Mouse (Mus musculus) cerebellum, adult 11 months (tissue): ENCODE measurements around the gene Morc4.

Experiments
- DNase-seq: peaks from one replicate; pipeline ENCODE4 v3.0.0; 2022

Gene Morc4

DNA sequence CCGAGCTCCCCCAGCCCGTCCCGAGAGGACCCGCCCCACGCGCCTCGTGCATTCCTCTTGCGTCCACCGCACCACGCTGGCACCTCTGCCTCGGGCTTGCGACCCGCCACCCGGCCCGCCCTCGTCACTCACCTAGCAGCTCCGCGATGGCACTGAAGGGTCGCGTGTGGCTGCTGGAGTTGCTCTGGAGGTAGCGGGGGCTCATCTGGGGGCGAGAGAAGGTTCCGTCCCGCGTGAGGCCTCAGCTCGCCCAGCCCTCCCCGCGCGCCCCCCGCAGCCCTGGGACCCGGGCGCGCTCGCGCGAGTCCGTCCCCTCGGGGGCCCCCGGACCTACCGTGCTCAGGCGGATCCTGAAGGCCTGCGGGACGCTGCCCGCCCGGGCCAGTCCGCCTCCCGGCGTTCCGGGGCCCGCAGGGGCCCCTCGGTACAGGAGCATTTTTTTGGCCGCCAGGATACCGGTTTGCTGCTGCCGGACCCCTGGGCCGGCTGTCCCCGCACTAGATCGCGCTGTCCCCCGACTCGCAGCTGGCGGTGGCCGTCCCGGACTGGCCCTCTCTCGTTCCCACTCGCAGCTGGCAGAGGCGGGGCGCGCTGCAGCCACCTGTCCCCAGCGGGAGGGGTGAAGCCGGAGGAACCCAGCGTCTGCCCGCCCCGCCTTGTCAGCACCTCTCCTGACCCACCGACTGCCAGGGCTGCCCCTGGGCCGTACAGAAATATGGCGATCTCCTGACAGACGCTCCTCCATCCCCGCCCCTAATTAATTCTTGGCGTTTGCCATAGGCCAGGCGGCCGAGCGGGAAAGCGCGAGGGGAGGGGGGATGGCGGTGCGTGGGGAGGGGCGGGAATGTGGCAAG is at the start of gene Morc4:
Gene Morc4, minus strand, starts transcription at position 740 of the 854 bp plus-strand sequence.
- DNase-seq = peak; percentile 44

GRCm38 (mm10) chrX:139920572-139920971 is 49.1 kb upstream of the Morc4 start:
- DNase-seq = no peak

- DNase-seq = no peak
These were observed 19.9 kb upstream of the Morc4 start for GRCm38 (mm10) chrX:139891387-139891786.

DNA sequence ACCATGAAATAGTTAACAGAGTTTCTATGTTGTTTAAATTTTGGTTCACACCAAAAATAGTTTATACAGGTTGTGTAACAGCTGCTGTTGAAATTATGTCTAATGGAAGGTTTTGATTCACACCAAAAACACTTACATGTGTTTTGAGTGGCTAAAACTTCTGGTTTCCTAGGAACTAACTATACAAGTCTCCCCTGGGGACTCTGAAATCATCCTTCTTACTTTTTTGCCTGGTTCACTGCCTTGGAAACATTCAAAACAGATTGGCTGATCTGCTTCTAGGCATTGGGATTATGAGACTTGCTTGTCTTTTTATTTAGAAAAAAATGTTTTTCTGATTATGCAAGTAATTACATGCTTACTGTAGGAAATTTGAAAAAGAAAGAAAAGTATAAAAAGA is 11.7 kb upstream of the Morc4 start:
- DNase-seq = no peak

GRCm38 (mm10) chrX:139877936-139878335 is 6.5 kb upstream of the Morc4 start:
- DNase-seq = no peak

GRCm38 (mm10) chrX:139877105-139877504 is 5.6 kb upstream of the Morc4 start:
- no peak for DNase-seq

DNA sequence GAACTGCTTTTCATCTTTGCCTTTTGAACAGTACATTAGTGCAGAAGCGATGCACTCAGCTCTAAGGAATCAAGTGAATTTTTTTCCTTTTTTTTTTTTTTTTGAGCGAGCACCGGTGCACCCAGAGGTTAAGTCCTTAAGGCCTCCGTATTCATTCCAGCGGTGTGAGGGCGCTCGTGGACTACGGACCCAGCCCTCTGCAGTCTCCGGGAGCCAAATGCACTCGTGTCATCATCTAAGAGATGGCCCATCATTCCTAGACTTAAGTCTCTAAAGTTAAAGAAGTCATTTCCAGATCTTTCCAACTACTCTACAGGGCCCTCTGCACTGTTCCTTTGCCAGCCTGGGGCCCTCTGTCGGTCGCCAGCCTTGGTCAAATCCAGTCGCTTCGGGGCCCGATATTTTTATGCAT is 1.2 kb downstream of the Morc4 start:
- no peak for DNase-seq

DNA sequence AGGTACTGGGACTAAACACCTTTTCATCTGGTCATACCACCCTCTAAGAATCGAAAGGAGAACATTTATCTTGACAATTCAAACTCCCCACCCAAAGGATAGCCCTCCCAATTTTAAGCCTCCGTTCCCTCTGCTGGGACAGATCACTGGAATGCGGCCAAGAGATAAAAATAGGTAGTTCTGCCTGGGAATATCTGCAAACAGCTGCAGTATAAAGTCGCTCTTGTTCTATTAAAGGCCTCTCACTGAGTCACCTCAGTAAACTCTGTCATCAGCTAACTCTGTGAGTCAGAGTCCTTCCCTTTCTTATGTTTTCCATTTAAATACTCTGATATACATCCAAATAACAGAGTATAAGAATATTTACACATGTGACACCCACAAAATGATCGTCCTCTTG is 12.1 kb downstream of the Morc4 start:
- no peak for DNase-seq

DNA sequence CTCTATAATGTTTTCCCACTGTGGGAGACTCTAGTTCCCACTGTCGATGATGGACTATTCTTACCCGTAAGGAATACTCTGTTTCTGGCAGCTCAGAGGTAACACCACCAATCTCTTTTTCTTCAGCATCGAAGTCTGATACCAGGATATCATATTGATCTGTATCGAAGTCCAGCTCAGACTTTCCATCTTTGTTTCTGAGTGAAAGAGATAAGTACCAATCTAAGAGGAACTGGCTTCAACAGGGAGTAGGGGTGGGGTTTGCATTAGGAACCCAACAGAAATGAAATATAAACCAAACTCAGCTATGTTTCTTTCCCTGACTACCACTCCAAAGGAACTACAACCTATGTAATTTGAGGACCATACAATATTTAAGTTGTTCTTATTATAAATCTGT is 16.7 kb downstream of the Morc4 start:
- DNase-seq = no peak

GRCm38 (mm10) chrX:139841091-139841490 is 30.4 kb downstream of the Morc4 start:
- DNase-seq = no peak

DNA sequence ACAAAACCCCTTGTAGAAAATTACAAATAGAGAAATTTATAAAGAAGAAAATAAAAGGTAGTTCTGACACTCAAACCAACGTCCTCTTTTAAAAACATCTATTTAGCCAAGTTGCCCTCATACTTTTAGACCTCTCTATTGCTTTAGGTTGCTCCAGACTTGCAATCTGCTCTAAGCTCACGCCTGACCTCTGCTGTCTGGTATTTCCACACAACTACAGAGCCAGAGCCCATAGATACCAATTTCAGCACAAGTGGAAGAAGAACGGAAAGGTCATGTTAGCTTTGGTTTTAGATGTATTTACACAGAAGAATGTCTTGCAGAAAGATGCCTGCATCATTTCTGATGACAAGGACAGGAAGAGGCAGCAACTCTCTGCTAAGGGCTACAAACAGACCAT is 32.4 kb downstream of the Morc4 start:
- DNase-seq = no peak

DNA sequence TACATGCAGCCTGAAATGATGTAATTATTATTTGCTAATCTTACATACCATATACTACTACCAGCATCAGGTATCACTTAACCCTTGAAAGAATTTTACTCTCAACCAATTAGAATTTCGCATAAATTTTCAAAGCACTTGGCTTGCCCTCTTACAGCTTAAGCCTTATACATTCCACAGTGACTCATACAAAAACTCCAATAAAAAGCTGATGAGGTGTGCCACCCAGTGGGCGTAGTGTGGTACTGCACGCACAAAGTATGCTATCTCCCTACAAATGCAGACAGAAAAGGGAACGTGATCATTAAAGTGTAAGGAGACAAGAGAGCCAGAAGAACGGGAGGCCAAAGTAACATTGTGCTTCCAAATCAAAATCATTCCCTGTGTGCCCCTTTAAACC is 39.0 kb downstream of the Morc4 start:
- peak; percentile 24 for DNase-seq

- no peak for DNase-seq
These were observed 42.9 kb downstream of the Morc4 start for GRCm38 (mm10) chrX:139828363-139829092.

- DNase-seq = no peak
These were observed 44.6 kb downstream of the Morc4 start for GRCm38 (mm10) chrX:139826926-139827325.

DNA sequence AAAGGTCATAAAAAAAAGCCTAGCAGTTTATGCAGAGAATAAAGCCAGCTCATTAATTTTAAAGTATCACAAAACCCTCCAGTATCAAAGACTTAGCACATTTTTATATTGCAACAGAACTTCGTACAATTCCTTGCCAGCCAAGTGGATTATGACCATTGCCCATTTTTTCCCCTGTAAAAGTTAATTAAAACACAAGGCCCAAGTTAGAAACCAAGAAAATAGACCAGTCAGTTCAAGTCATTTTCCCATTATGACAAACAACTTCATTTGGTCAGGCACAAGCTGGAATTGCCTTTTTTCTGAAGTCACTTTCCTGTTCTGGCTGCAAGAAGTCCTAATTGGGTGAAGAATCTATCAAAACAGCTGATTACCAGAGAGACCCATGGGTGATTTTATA is 46.1 kb downstream of the Morc4 start:
- no peak for DNase-seq

- no peak for DNase-seq
These were observed 56.3 kb downstream of the Morc4 start for GRCm38 (mm10) chrX:139815201-139815600.

DNA sequence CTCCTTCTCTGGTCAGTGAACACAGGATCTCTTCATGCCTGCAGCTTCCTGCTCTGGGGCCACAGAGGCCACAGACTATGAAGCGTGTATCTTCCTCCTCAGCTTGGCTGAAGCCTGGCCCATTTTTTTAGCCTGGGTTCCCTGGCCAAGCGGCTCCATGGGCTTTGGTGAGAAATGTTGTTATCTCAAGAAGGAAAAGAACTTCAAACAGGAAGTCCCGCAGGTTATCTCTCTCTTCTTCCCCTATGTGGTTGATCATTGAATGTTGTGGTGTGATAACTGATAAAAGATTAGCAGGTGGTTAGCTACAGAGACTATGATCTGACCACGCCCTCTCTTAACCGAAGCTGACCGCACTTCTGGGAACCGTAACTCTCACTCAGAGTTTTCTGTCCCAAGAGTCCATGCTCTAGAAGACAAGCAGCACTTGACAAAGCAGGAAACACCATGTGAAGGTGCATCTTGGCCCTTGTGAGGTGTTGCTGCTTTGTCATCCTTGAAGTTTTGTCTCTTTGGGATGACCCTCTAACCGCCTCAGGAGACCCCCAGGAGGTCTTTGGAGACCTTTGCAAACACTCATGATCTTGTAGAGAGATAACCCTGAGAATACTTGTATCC is 57.4 kb downstream of the Morc4 start:
- no peak for DNase-seq

DNA sequence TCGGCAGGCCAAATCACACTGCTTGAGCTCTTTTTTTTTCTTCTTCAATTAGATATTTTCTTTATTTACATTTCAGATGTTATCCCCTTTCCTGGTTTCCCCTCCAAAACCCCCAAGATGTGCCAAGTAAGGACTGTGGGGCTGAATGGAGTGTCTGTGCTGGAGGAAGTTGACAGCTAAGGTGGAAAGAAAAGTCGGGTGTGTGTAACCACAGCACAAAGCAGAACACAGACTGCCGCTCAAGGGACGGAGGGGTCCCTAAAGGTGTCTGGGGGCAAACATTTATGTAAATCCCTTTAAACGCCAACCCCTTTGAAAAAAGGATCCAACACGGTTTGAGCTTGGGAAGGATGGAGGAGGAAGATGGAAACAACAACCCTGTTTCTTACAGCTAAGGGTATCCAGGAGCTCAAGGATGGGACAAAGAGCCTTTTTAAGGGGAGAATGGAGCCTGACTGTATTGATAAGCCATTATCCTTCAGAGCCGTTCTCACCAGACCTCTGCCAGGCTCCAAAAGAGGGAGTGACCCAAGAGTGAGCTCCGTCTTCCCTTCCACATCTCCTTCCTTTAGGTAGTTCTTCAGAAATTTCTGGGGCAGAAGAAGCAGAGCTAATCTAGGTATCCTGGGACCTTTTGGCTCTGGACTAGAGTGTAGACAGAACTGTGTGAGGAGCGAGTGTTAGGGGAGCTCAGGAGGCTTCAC is 58.0 kb downstream of the Morc4 start:
- no peak for DNase-seq

DNA sequence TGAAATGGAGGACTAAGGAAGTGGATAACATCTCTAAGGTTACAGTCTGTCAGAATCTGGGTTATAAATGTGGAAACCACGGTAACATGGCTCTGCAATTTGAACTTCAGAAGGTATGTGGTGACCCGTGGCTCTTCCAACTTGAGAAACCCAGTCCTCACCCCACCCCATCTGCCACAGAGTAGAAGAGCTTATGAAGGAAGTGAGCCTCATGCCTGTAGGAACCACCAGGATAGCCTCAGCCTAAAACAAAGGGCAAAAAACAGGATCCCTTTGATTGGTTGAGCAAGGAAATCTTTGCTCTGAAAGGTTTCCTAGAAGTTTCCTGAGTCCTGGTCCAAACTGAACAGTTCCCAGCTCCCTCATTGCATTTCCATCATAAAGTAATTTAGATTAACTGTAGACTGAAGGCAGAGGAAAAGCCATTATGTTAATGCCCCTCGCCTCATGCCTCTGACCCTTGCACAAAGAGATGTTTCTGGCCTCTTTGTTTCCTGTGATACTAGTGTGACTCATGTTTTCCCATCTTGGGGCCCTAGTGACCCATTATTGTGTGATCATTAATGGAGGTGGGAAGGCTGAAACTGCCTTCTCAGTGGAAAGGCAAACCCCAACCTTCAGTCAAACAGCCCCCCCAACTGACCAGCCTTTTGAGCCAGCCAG is 58.7 kb downstream of the Morc4 start:
- no peak for DNase-seq

- DNase-seq = peak; percentile 38
These were observed 63.0 kb downstream of the Morc4 start for GRCm38 (mm10) chrX:139808501-139808900.

DNA sequence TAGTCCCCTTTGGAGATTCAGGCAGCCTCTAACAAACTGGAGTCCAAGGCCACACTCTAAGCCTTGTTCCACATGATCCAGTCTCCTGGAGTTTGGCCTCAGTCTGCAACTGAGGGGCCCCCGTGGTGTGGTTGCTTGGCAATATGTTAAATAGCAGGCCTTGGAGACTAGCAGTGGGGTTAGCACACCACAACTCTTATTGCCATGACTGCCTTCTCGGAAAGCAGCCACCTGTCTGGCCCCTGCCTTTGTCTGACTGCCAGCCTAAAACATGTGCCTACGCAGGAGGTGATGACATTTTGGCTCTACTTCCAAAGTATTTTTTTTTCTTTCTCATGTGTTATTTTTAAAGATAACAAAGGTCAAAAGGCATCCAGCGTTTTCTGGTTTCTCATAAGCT is 63.4 kb downstream of the Morc4 start:
- peak; percentile 37 for DNase-seq

DNA sequence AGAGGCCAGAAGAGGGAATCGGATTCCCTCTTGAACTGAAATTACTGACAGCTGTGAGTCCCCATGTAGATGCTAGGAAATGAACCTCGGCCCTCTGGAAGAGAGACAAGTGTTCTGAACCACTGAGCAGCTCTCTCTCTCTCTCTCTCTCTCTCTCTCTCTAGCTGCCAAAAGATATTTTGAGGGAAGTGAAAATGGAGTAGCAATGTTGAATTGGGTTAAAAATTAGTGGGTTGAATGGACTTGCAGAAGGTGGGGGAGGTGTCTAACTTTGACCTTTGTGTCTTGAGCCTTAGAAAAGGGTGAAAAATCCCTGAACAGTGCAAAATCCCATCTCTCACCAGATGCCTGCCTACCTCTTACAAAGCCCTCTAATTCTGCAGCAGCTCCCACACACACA is 64.1 kb downstream of the Morc4 start:
- no peak for DNase-seq

DNA sequence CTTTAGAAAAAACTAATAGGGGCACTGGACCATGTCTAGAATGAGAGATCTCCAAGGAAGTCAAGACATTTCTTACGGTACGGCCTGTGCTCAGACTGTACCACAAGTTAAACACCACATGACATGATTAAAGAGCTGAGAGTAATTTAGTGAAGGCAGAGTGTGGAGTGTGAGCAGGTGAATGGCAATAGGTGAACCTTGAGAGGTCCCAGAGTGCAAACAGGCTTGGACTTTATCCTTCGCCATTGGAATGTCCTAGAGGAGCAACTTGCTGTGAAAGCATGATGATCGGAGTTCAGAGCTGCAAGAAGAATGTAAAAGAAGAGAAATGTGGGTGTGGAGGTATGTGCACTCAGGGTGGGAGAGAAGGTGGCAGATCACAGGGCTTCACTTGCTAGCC is 65.6 kb downstream of the Morc4 start:
- no peak for DNase-seq
